Mouse (Mus musculus) neural tube, embryonic 10.5 days (tissue): ENCODE measurements around the gene Asb3.
"Not testable (repeated sequence)": the region's sequence is repeated elsewhere in the genome, so short reads cannot be mapped to it uniquely, and the experiment has no call there.

Experiments used
- DNase-seq: peaks from one replicate; pipeline ENCODE4 v3.0.0-alpha.2; 2017; ENCODE audit warnings: low spot score; ENCODE audit errors: extremely low spot score

The Asb3 gene

DNA sequence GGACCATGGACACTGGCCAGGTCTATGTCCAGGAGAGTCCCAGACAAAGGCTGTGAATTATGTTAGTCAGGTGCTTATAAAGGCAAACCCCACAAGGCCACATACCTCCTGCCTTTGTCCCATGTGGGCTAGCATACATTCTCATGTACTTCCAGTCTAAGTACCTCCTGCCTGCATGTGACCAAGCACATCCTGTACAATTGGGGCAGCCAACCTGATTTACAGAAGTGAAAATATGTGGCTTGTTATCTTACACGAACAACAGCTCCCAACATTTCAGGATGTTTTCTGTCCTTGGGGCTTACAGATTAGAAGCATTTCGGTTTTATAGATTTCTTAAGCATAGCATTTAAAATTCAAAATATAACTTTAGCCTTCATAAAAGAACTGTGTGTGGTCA lies 114.8 kb downstream of the Asb3 start:
- DNase-seq, result no peak

DNA sequence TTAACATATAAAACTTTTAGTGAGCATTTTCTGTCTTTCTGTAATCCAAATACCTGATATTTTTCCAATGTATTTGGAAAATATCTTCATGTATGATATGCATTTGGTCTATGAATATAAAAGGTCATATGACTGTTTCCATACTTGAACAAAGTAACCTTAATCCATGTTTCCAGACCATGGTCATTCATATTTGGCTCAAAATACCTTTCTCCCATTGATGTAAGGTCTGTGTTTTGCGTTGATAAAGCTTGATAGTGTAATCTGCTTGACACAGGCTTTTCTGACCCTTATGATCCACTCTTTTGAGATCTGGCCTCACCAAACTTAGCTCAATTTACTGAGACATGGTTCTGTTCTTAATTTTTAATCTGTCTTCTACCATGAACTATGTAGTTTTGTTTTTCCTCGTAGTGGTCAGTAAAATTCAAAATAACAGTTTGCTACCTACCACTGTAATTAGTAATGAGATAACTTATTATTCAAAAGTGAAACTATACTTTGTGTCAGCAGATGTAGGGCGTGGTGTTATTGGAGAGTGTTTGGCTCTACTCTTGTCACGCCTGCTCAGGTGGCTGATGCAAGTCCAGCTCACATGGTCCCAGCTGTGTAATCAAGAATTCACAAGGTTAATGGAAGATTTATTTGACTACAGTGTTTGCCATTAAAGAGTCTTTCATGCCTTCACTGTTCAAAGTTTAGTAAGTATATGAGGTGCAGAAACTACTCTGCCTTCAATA lies 116.1 kb downstream of the Asb3 start:
- DNase-seq, result no peak

DNA sequence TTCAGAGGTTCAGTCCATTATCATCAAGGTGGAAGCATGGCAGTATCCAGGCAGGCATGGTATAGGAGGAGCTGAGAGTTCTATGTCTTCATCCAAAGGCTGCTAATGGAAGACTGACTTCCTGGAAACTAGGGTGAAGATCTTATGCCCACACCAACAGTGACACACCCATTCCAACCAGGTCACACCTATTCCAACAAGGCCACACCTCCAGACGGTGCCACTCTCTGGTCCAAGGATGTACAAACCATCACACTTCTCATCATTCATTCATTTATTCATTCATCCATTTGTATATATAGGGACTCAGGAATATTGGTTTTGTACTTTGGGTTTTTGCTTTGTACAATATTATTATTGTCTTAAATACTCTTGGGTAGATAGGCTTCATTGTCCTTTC lies 124.5 kb downstream of the Asb3 start:
- not testable (repeated sequence) for DNase-seq

DNA sequence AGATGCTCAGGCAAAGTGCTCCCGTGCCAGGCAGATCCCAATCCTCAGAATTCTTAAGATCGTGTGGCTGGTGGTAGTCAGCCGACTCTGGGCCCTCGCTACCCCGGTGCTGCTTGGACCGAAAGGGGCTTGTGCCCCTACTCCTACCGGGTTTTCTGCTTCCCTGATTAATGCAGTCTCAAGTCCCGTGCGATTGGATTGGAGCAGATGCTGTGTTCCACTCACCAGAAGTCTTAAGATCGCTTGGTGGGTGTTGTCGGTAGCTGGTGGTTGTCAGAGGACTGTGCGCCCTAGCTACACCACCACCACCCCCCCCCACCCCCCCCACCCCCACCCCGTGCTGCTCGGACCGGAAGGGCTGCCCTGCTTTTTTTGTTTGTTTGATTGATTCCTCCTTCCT lies 132.2 kb downstream of the Asb3 start:
- not testable (repeated sequence) for DNase-seq

DNA sequence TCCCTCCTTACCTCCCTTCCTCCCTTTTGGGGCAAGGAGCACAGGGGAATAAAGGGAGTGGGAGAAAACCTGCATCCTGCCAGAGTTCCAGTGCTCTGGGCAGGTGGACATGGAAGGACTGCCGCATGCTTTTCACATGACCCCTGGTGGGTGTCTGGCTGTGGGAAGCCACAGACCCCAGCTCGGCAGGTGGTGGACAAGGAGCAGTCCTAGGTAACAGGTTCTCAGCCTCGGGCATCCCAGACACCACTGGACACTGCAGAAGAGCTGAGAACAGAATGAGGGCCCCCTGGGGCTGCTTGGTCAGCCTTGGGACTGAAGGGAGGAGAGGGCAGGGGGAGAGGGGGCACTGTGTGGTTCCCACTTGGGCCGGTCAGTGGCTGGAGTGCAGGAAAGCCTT lies 149.7 kb downstream of the Asb3 start:
- no peak for DNase-seq

DNA sequence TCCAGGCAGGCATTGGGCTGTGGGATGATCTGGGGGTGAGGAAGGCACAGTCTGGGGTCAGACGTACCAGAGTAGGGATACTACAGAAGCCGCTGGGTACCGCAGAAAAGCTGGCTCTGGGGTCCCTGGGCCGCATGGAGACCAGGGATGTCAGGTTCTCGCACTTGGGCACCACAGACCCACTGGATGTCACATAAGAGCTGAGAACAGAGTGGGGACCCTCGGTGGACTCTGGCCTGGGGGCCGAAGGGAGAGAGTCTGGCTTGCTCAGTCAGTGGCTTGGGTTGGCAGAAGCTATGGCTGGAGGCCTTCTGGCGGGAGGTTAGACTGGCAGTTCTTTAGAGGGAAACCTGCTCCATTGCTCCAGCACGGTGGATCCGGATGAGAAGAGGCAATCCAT lies 204.8 kb downstream of the Asb3 start:
- DNase-seq, result no peak

DNA sequence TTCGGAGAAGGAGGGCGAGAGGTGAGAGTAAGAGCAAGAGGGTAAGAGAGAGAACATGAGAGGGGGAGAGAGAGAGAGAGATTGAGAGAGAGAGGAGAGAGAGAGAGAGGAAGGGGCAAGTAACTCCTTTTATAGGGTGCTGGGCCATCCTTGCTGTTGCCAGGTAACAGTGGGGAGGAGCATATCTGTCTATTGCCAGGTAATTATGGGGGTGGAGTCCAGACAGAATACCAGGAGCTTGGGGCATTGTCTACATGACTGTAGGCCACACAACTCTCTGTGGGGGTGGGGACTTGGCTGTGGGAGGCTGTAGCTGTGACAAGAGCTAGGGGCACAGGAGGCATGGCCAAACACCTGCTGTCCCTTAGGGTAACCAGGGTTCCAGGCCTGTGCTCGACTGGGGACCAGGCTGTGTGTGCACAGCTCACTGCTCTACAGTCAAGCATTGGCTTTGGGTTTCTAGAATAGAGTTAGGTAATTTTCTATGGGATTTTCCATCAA lies 205.3 kb downstream of the Asb3 start:
- no peak for DNase-seq

DNA sequence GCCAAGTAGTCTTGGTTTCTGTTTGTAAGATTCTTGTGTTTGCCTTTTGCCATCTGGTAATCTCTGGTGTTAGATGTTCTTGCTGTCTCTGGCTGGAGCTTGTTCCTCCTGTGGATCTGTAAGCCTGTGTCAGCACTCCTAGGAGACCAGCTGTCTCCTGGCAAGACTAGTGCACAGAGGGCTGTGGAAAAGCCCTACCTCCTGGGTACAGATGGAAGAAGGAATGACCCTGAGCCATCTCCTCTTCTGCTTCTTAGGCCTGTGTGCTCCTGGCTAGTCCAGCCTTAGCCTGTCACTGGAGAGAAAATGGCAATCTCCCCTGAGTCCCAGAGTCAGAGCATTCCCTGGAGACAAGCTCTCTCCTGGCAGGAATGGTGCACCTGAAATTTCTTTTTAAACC lies 214.3 kb downstream of the Asb3 start:
- DNase-seq, result not testable (repeated sequence)

DNA sequence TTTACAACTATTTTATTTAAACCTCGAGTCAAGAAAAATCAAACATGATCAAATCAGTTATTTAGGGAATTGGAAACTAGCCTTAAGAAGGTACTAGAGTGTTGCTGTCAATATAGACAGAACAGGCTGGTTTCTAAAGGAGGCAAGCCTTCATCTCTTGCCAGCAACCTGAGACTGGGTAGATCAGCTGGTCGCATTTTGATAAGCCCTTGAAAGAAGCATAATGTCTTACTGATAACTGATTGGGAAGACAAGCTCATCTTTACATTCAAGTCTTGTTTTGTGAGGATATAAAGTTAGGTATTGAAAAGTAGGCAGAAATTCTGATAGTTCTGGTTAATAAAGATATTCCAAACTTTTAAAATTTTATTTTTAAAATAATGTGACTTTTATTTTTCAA lies 217.0 kb downstream of the Asb3 start:
- no peak for DNase-seq

DNA sequence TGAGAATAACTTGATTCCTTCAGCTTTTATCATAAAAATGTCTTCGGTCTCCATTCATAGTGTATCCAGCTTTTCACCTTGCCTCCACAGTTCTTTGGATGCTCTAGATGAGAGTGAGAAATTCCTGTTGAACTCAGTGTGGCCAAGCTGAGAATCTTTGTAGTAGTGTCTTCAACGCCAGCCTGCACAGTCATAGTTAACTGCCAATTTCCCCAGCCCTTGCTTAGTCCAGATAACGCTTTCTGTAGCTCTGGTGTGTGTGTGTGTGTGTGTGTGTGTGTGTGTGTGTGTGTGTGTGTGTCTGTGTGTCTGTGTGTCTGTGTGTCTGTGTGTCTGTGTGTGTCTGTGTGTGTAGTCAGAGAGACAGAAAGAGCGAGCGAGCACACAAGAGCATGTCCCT lies 220.1 kb downstream of the Asb3 start:
- DNase-seq, result no peak

DNA sequence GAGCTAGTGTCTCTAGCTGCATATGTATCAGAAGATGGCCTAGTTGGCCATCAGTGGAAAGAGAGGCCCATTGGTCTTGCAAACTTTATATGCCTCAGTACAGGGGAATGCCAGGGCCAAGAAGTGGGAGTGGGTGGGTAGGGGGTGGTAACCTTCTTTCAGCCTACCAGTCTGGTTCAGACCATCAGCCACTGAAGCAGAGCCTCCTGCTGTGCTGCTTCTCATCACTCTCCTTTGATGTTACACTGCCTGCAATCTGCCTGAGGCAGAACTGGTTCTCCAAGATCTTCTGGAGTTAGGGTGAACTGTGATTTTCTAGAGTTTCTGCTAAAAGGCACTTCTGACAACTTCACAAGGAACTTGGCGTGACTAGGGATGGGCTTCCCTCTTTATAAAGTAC lies 241.7 kb downstream of the Asb3 start:
- not testable (repeated sequence) for DNase-seq

DNA sequence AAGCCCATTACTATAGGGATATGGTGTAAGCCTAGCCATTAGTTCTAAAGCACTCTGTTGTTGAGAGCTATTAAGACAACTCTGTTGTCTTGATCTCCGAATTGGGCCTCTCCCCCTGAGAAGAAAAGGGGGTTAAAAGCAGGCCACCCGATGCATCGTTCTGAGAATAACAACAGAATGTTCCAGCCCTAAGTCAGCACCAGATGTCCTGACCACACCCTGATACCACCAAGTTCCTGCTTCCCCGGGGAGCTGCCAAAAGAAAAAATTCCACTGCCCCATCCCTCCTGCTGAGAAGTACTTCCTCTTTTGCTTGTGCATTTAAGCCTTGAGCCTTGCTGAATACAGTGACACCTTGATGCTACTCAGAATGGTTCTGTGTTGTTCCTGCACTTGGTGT lies 248.5 kb downstream of the Asb3 start:
- DNase-seq, result not testable (repeated sequence)

DNA sequence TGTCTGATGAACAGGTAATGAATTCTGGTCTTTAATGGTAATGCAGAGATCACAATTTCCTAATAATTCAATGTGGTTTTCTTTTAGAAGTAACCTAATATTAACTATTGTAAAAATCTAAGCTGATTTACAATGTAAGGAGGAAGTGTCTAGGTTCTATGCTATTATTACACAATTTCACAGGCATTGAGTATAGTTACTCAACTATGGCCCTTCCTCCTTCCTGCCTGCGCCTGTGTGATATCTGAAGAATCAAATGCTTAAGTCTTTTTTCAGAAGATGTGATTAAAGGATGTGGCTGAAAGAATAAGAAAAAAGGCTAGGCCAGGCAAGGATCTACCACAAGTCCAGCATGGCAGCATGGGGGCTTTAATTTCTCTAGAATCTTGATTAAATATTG lies 249.6 kb downstream of the Asb3 start:
- not testable (repeated sequence) for DNase-seq

DNA sequence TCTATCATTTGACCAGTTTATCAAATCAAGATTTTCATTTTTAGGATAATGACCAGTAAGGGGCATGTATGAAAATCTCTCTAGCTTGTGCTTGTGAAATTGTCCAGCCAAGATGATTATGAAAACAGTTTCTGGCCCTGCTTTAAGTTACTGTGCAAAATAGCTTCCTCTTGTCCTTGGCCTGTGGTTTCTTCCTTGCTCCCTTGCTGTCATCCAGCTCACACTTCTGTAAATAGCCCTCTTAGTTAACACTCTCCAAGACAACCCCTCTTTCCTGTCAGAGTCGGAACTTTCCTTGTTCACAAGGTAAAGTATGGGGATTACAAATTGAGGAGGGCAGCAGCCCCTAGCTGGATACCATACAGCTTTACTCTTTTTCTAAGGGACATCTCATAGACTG lies 253.2 kb downstream of the Asb3 start:
- not testable (repeated sequence) for DNase-seq
